Mouse (Mus musculus): Measurements from ENCODE around the gene Edn3. TPM values are rescaled to one million over a fixed set of nuclear protein-coding genes. Genes with fewer than 3 reads are reported as not detected.

The Edn3 gene
- total and polyA plus RNA-seq, 3 experiments, result not detected

DNA sequence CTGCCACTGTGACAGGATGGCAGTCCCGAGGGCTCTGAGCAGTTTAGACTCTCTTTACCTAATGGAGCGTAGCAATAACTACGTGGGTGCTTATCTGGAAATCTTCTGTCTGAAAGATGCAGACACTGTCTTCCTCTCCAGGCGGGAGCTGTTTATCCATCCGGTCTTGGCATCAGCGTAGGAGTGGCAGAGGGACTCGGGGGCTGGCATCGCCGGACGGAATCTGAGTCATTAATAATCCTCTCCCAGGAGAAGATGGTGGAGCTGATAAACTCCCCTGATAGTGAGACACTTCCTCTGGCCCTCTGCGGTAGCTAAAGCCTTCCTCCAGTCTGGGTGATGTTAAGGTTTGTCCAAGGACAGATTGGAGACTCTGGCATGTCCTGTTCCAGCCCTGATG, 52.9 kb downstream of the Edn3 start:
- Histone ChIP-seq H3K79me2 (replicated peaks; ENCODE audit: control insufficient read depth, extremely low read depth, insufficient read depth, poor library complexity, severe bottlenecking) (no peaks in the 10 kb centered on the region), H3K9me3 (replicated peaks; ENCODE audit: low read length) (no peaks in the 10 kb centered on the region), H3K4me1 (ENCODE audit: control insufficient read depth in 1 of 2, insufficient read depth in 2 of 2) (peaks cover 0 to 11% of the 10 kb centered on the region in 2 experiments; a peak in 2 of 4 replicates), H3K4me3 (replicated peaks in 1 of 3; ENCODE audit: low read depth in 2 of 3, low read length in 2 of 3, poor library complexity in 1 of 3) (no peak overlapping the region), H3K27ac (ENCODE audit: insufficient read depth, low read depth) (no peak overlapping the region), H3K27me3 (replicated peaks) (peaks cover 4% of the 10 kb centered on the region), H3K36me3 (replicated peaks in 1 of 2; ENCODE audit: control insufficient read depth in 1 of 2, insufficient read depth in 1 of 2, low read length in 1 of 2) (no peaks in the 10 kb centered on the region), H3K9ac (ENCODE audit: insufficient read depth, low read depth) (no peak overlapping the region), H3K4me2 (ENCODE audit: insufficient read depth, low read depth, poor library complexity, severe bottlenecking) (no peak overlapping the region)
- no peak for DNase-seq (ENCODE audit: extremely low read depth)
- dilution Hi-C loops (cut with MboI; ENCODE audit: extremely low pct_ligation_motif_present, extremely low pct_unique_long_range_greater_than_20kb, low sequenced_read_pairs), result no loop called here
- in situ Hi-C loops (cut with MboI; ENCODE audit: low pct_ligation_motif_present, low pct_unique_long_range_greater_than_20kb, low sequenced_read_pairs), result no loop called here
- TF ChIP-seq ETS1 (conservative IDR thresholded peaks at IDR 0.05; ENCODE audit: low read depth, low read length) (no peak), MXI1 (IDR thresholded peaks at IDR 0.05; ENCODE audit: low read depth, low read length) (no peak), KAT2A (IDR thresholded peaks at IDR 0.05; ENCODE audit: insufficient replicate concordance, low read length) (no peak), ZMIZ1 (IDR thresholded peaks at IDR 0.05; ENCODE audit: low read depth, low read length) (no peak), IRF4 (IDR thresholded peaks at IDR 0.05; ENCODE audit: low read depth, low read length) (no peak), BHLHE40 (IDR thresholded peaks at IDR 0.05; ENCODE audit: low read depth, low read length) (no peak), ZKSCAN1 (IDR thresholded peaks at IDR 0.05; ENCODE audit: borderline replicate concordance, low read depth, low read length) (no peak), UBTF (IDR thresholded peaks at IDR 0.05; ENCODE audit: low read depth, low read length) (no peak), NELFE (IDR thresholded peaks at IDR 0.05; ENCODE audit: low read depth, low read length) (no peak), TCF12 (IDR thresholded peaks at IDR 0.05; ENCODE audit: low read depth, low read length) (no peak), SMC3 (IDR thresholded peaks at IDR 0.05; ENCODE audit: low read depth, low read length) (no peak), CTCF (conservative IDR thresholded peaks at IDR 0.05 in 1 of 2, IDR thresholded peaks at IDR 0.05 in 1 of 2; ENCODE audit: low read depth in 2 of 2, low read length in 2 of 2) (no peak)

DNA sequence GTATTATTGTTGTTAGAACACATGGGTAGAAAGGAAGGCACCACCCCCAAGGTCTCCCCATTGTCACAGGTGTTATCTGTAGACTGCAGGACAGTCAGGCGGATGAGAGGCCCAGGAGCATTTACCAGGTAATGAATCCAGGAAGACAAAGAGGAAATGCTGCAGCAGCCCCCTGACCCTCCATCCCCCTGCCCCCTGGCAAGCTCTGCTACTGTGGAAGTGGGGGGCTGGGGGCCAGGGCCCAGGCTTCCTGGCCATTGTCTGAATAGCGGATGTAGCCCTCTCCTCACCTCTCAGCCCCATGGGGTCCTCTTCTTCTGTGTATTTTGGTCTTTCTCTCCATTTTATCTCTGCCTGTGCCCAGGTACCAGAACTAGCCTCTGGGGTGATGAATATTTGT, 55.7 kb downstream of the Edn3 start:
- in situ Hi-C loops (cut with MboI; ENCODE audit: low pct_ligation_motif_present, low pct_unique_long_range_greater_than_20kb, low sequenced_read_pairs) (no loop called here), dilution Hi-C loops (cut with MboI; ENCODE audit: extremely low pct_ligation_motif_present, extremely low pct_unique_long_range_greater_than_20kb, low sequenced_read_pairs) (no loop called here)
- H3K9me3 ChIP-seq (replicated peaks; ENCODE audit: low read length), result no peaks in the 10 kb centered on the region
- H3K79me2 ChIP-seq (replicated peaks; ENCODE audit: control insufficient read depth, extremely low read depth, insufficient read depth, poor library complexity, severe bottlenecking), result no peaks in the 10 kb centered on the region
- H3K4me1 ChIP-seq (ENCODE audit: control insufficient read depth in 1 of 2, insufficient read depth in 2 of 2), result no peaks in the 10 kb centered on the region
- H3K36me3 ChIP-seq (replicated peaks in 1 of 2; ENCODE audit: control insufficient read depth in 1 of 2, insufficient read depth in 1 of 2, low read length in 1 of 2), result no peaks in the 10 kb centered on the region
- TF ChIP-seq MAFK (IDR thresholded peaks at IDR 0.05; ENCODE audit: insufficient replicate concordance, low read length), result no peak
- TF ChIP-seq NRF1 (IDR thresholded peaks at IDR 0.05; ENCODE audit: low read depth, low read length), result no peak
- TF ChIP-seq BHLHE40 (IDR thresholded peaks at IDR 0.05; ENCODE audit: low read depth, low read length), result no peak
- no peak for TF ChIP-seq SMC3 (IDR thresholded peaks at IDR 0.05; ENCODE audit: low read depth, low read length)
- no peak for TF ChIP-seq CTCF (conservative IDR thresholded peaks at IDR 0.05 in 1 of 2, IDR thresholded peaks at IDR 0.05 in 1 of 2; ENCODE audit: low read depth in 2 of 2, low read length in 2 of 2)
- no peak for TF ChIP-seq JUND (conservative IDR thresholded peaks at IDR 0.05; ENCODE audit: low read depth, low read length)
- TF ChIP-seq RAD21 (IDR thresholded peaks at IDR 0.05; ENCODE audit: low read depth, low read length), result no peak
- TF ChIP-seq GABPA (IDR thresholded peaks at IDR 0.05; ENCODE audit: insufficient replicate concordance, low read depth, low read length), result no peak
- TF ChIP-seq MEF2A (IDR thresholded peaks at IDR 0.05; ENCODE audit: borderline replicate concordance, low read depth, low read length), result no peak
- no peak for TF ChIP-seq MAX (IDR thresholded peaks at IDR 0.05; ENCODE audit: low read length)
- no peak for TF ChIP-seq HCFC1 (IDR thresholded peaks at IDR 0.05; ENCODE audit: low read depth, low read length)
- no peak for TF ChIP-seq ZMIZ1 (IDR thresholded peaks at IDR 0.05; ENCODE audit: low read depth, low read length)
- H3K27ac ChIP-seq (ENCODE audit: insufficient read depth, low read depth), result no peak overlapping the region
- H3K4me2 ChIP-seq (ENCODE audit: insufficient read depth, low read depth, poor library complexity, severe bottlenecking), result no peak overlapping the region
- H3K4me3 ChIP-seq (replicated peaks in 1 of 3; ENCODE audit: low read depth in 2 of 3, low read length in 2 of 3, poor library complexity in 1 of 3), result no peak overlapping the region
- peaks cover 22% of the 10 kb centered on the region for H3K27me3 ChIP-seq (replicated peaks)
- DNase-seq (ENCODE audit: extremely low read depth), result no peak
- no peak overlapping the region for H3K9ac ChIP-seq (ENCODE audit: insufficient read depth, low read depth)
